Mouse (Mus musculus) MEL (cell line): Measurements from ENCODE around the gene Pank1. TPM values are rescaled to one million over a fixed set of nuclear protein-coding genes. Genes with fewer than 3 reads are reported as not detected.

ENCODE experiments used
- DNase-seq: peaks from one replicate; pipeline ENCODE4 v3.0.0; 2011; ENCODE audit warnings: low read depth, low spot score
- H3K27ac ChIP-seq: 2 replicates; pipeline ENCODE4 v1.5.1; 2012; ENCODE audit warnings: low read depth, mild to moderate bottlenecking, control low read depth, low read length, moderate library complexity; ENCODE audit not compliant: control insufficient read depth
- H3K27me3 ChIP-seq, 2 experiments: fragments of 150-350 bp in 1 of 2; sonication (generic) in 1 of 2; 2 replicates each; pipeline ENCODE4 v1.6.1; 2012; ENCODE audit warnings: low read length in 2 of 2, mild to moderate bottlenecking in 2 of 2, improper control_type of control experiment in 1 of 2, moderate library complexity in 1 of 2; ENCODE audit not compliant: insufficient read depth in 2 of 2, control insufficient read depth in 1 of 2
- H3K36me3 ChIP-seq, 2 experiments: 2 replicates each; pipeline ENCODE4 v1.6.1; 2012 to 2014; ENCODE audit warnings: low read length in 2 of 2, improper control_type of control experiment in 1 of 2, inconsistent platforms in 1 of 2, mild to moderate bottlenecking in 1 of 2; ENCODE audit not compliant: insufficient read depth in 2 of 2, control insufficient read depth in 1 of 2
- H3K4me1 ChIP-seq, 2 experiments: fragments of 150-350 bp in 1 of 2; sonication (generic) in 1 of 2; 2 replicates each; pipeline ENCODE4 v1.6.1; 2012; ENCODE audit warnings: low read length in 2 of 2, improper control_type of control experiment in 1 of 2, mild to moderate bottlenecking in 1 of 2; ENCODE audit not compliant: insufficient read depth in 2 of 2, control insufficient read depth in 1 of 2
- H3K4me3 ChIP-seq, 2 experiments: fragments of 150-350 bp in 1 of 2; sonication (generic) in 1 of 2; 2 replicates each; pipeline ENCODE4 v1.5.1; 2012; ENCODE audit warnings: low read depth in 2 of 2, low read length in 2 of 2, mild to moderate bottlenecking in 2 of 2, moderate library complexity in 2 of 2, control low read depth in 1 of 2, improper control_type of control experiment in 1 of 2; ENCODE audit not compliant: control insufficient read depth in 1 of 2, insufficient read depth in 1 of 2
- H3K79me2 ChIP-seq: 2 replicates; pipeline ENCODE4 v1.6.1; 2012; ENCODE audit warnings: mild to moderate bottlenecking, low read length, moderate library complexity; ENCODE audit not compliant: control insufficient read depth, poor library complexity, insufficient read depth
- H3K9ac ChIP-seq: 2 replicates; pipeline ENCODE4 v1.6.1; 2012; ENCODE audit warnings: low read depth, mild to moderate bottlenecking, control low read depth, low read length, moderate library complexity; ENCODE audit not compliant: control insufficient read depth, poor library complexity, severe bottlenecking
- H3K9me3 ChIP-seq: fragments of 150-350 bp; sonication (generic); replicated peaks from 2 replicates; pipeline ENCODE4 v1.6.1; 2012; ENCODE audit warnings: mild to moderate bottlenecking, low read length, improper control_type of control experiment, moderate library complexity; ENCODE audit not compliant: insufficient read depth
- BHLHE40 ChIP-seq: IDR thresholded peaks from 2 replicates; pipeline ENCODE4 v1.6.1; 2012; ENCODE audit warnings: low read depth, mild to moderate bottlenecking, inconsistent platforms, low read length, improper control_type of control experiment, borderline replicate concordance
- CHD2 ChIP-seq: IDR thresholded peaks from 2 replicates; pipeline ENCODE4 v1.6.1; 2011; ENCODE audit warnings: low read length, improper control_type of control experiment
- CTCF ChIP-seq, 3 experiments: IDR thresholded peaks in 2 of 3; conservative IDR thresholded peaks in 1 of 3; 2 replicates each; pipeline ENCODE4 v1.5.1; 2011 to 2012; ENCODE audit warnings: low read length in 3 of 3, low read depth in 2 of 3, mild to moderate bottlenecking in 2 of 3, improper control_type of control experiment in 1 of 3, inconsistent platforms in 1 of 3, mixed read lengths in 1 of 3, moderate library complexity in 1 of 3; ENCODE audit not compliant: control insufficient read depth in 1 of 3, insufficient read depth in 1 of 3, poor library complexity in 1 of 3, severe bottlenecking in 1 of 3
- E2F4 ChIP-seq: IDR thresholded peaks from 2 replicates; pipeline ENCODE4 v1.6.1; 2011; ENCODE audit warnings: low read depth, low read length, improper control_type of control experiment, borderline replicate concordance
- EP300 ChIP-seq, 2 experiments: IDR thresholded peaks; 2 replicates each; pipeline ENCODE4 v1.6.1; 2011; ENCODE audit warnings: improper control_type of control experiment in 2 of 2, low read length in 2 of 2, low read depth in 1 of 2, mild to moderate bottlenecking in 1 of 2
- ETS1 ChIP-seq: IDR thresholded peaks from 2 replicates; pipeline ENCODE4 v1.6.1; 2012; ENCODE audit warnings: low read depth, mild to moderate bottlenecking, inconsistent platforms, low read length, improper control_type of control experiment, moderate library complexity
- GATA1 ChIP-seq: IDR thresholded peaks from 2 replicates; pipeline ENCODE4 v1.6.1; 2011; ENCODE audit warnings: low read depth, low read length, improper control_type of control experiment
- JUND ChIP-seq: IDR thresholded peaks from 2 replicates; pipeline ENCODE4 v1.6.1; 2011; ENCODE audit warnings: low read depth, mild to moderate bottlenecking, improper control_type of control experiment, low read length
- MAX ChIP-seq: IDR thresholded peaks from 2 replicates; pipeline ENCODE4 v1.6.1; 2011; ENCODE audit warnings: low read length, improper control_type of control experiment
- MXI1 ChIP-seq: IDR thresholded peaks from 2 replicates; pipeline ENCODE4 v1.6.1; 2011; ENCODE audit warnings: mild to moderate bottlenecking, low read depth, low read length, improper control_type of control experiment
- MYB ChIP-seq: IDR thresholded peaks from 2 replicates; pipeline ENCODE4 v1.6.1; 2011; ENCODE audit warnings: mild to moderate bottlenecking, low read depth, low read length, improper control_type of control experiment
- MYC ChIP-seq: IDR thresholded peaks from 2 replicates; pipeline ENCODE4 v1.6.1; 2011; ENCODE audit warnings: low read depth, mild to moderate bottlenecking, low read length, improper control_type of control experiment, moderate library complexity
- NELFE ChIP-seq: IDR thresholded peaks from 2 replicates; pipeline ENCODE4 v1.6.1; 2011; ENCODE audit warnings: low read depth, low read length, improper control_type of control experiment
- SIN3A ChIP-seq: IDR thresholded peaks from 2 replicates; pipeline ENCODE4 v1.6.1; 2012; ENCODE audit warnings: low read length, improper control_type of control experiment, inconsistent platforms
- TAL1 ChIP-seq: IDR thresholded peaks from 2 replicates; pipeline ENCODE4 v1.6.1; 2012; ENCODE audit warnings: mild to moderate bottlenecking, inconsistent platforms, low read length, moderate library complexity, mixed read lengths
- TBP ChIP-seq: IDR thresholded peaks from 2 replicates; pipeline ENCODE4 v1.8.0; 2011; ENCODE audit warnings: low read depth, low read length, improper control_type of control experiment
- TCF12 ChIP-seq: IDR thresholded peaks from 2 replicates; pipeline ENCODE4 v1.6.1; 2014; ENCODE audit warnings: low read depth, mild to moderate bottlenecking, inconsistent platforms, low read length, improper control_type of control experiment, moderate library complexity
- ZC3H11A ChIP-seq: IDR thresholded peaks from 2 replicates; pipeline ENCODE4 v1.6.1; 2012; ENCODE audit warnings: low read depth, mild to moderate bottlenecking, inconsistent platforms, low read length, improper control_type of control experiment
- polyA plus RNA-seq, 2 experiments: library from polyadenylated mRNA; stranded (reverse) in 1 of 2; unstranded in 1 of 2; fragments of >175 nt in 1 of 2; fragments of >200 nt in 1 of 2; gene quantifications; 2 replicates each; pipeline versions ENCODE4 v1.2.1 to v1.2.4; 2012; ENCODE audit warnings: low replicate concordance in 2 of 2, low read depth in 1 of 2; ENCODE audit not compliant: insufficient read length in 2 of 2, insufficient read depth in 1 of 2, missing spikeins in 1 of 2
- total RNA-seq: library from RNA; depleted of rRNA; stranded (reverse); fragments of 300-350 nt; gene quantifications from 2 replicates; pipeline ENCODE4 v1.2.3, GENCODE M21; 2012

Pank1 gene
- total and polyA plus RNA-seq, 3 experiments = 7.2 to 7.6 TPM; not detected in 1

- Histone ChIP-seq H3K27me3 (no peaks in the 10 kb centered on the region), H3K79me2 (peaks cover 7% of the 10 kb centered on the region), H3K4me3 (peak overlapping the region in 1 of 2 experiments; percentile 1; a peak in 1 of 4 replicates), H3K4me1 (peaks cover 26 to 47% of the 10 kb centered on the region in 2 experiments), H3K27ac (peak overlapping the region; percentile 96), H3K36me3 (peaks cover 0 to 52% of the 10 kb centered on the region in 2 experiments; a peak in 2 of 4 replicates), H3K9ac (peak overlapping the region; percentile 30), H3K9me3 (no peaks in the 10 kb centered on the region)
- peak; percentile 76 for DNase-seq
- TF ChIP-seq ETS1 (peak; percentile 72), CHD2 (no peak), ZC3H11A (0 out of 2 replicates have a peak, but pooled peaks have one; percentile 1), JUND (no peak), MXI1 (peak; percentile 62; the same call in 1 of the 2 replicates), MYC (peak; percentile 84), EP300 (IDR thresholded peaks at IDR 0.05; ENCODE audit: low read depth in 1 of 2, low read length in 2 of 2) (peak in 1 of 2 experiments; percentile 75; a peak in 3 of 4 replicates), TBP (0 out of 2 replicates have a peak, but pooled peaks have one; percentile 12), E2F4 (no peak), BHLHE40 (no peak), GATA1 (no peak; the same call in 1 of the 2 replicates), MAX (peak; percentile 91), CTCF (IDR thresholded peaks at IDR 0.05 in 2 of 3, conservative IDR thresholded peaks at IDR 0.05 in 1 of 3; ENCODE audit: control insufficient read depth in 1 of 3, insufficient read depth in 1 of 3, low read depth in 2 of 3, low read length in 3 of 3, poor library complexity in 1 of 3, severe bottlenecking in 1 of 3) (no peak), TCF12 (peak; percentile 37; the same call in 1 of the 2 replicates), SIN3A (peak; percentile 44; the same call in 1 of the 2 replicates), MYB (peak; percentile 30; the same call in 1 of the 2 replicates), TAL1 (peak; percentile 73)
Observed at GRCm38 (mm10) chr19:34848164-34848563, 31.1 kb downstream of the Pank1 start.

GRCm38 (mm10) chr19:34847103-34847502 is 32.2 kb downstream of the Pank1 start:
- Histone ChIP-seq H3K79me2 (peaks cover 10% of the 10 kb centered on the region), H3K4me3 (peak overlapping the region in 1 of 2 experiments; percentile 43; a peak in 3 of 4 replicates), H3K4me1 (peaks cover 32 to 58% of the 10 kb centered on the region in 2 experiments), H3K27ac (peak overlapping the region; percentile 96), H3K9me3 (no peaks in the 10 kb centered on the region), H3K36me3 (peaks cover 0 to 62% of the 10 kb centered on the region in 2 experiments; a peak in 2 of 4 replicates), H3K27me3 (no peaks in the 10 kb centered on the region), H3K9ac (peak overlapping the region; percentile 48)
- DNase-seq = no peak
- TF ChIP-seq TBP (0 out of 2 replicates have a peak, but pooled peaks have one; percentile 1), NELFE (no peak)
- TF ChIP-seq, all 39 proteins: peak for 1
